Mouse (Mus musculus) forebrain, embryonic 13.5 days (tissue): ENCODE data around the gene Rmdn3. TPM values are rescaled to one million over a fixed set of nuclear protein-coding genes. Genes with fewer than 3 reads are reported as not detected.
A peak's percentile ranks its signal among the peaks of the same experiment; 100 is the strongest.

ENCODE experiments used
- ATAC-seq: fragments of 200-750 bp; cut with Nextera tagmentation; 2 replicates; pipeline ENCODE4 v1.8.0; 2017
- H3K27ac ChIP-seq: fragments of 300-500 bp; sonication (generic); 2 replicates; pipeline ENCODE4 v1.5.1; 2015; ENCODE audit warnings: inconsistent platforms, mild to moderate bottlenecking, moderate library complexity
- H3K27me3 ChIP-seq: fragments of 300-500 bp; sonication (generic); 2 replicates; pipeline ENCODE4 v1.6.1; 2015; ENCODE audit warnings: mild to moderate bottlenecking, inconsistent platforms
- H3K36me3 ChIP-seq: fragments of 300-500 bp; sonication (generic); 2 replicates; pipeline ENCODE4 v1.6.1; 2015; ENCODE audit warnings: mild to moderate bottlenecking, inconsistent platforms; ENCODE audit not compliant: poor library complexity, severe bottlenecking
- H3K4me1 ChIP-seq: fragments of 300-500 bp; sonication (generic); 2 replicates; pipeline ENCODE4 v1.6.1; 2015; ENCODE audit warnings: inconsistent platforms
- H3K4me2 ChIP-seq: fragments of 300-500 bp; sonication (generic); 2 replicates; pipeline ENCODE4 v1.6.1; 2015; ENCODE audit warnings: inconsistent platforms, mild to moderate bottlenecking, moderate library complexity
- H3K4me3 ChIP-seq: fragments of 300-500 bp; sonication (generic); 2 replicates; pipeline ENCODE4 v1.5.1; 2015; ENCODE audit warnings: mild to moderate bottlenecking, inconsistent platforms
- H3K9ac ChIP-seq: fragments of 300-500 bp; sonication (generic); 2 replicates; pipeline ENCODE4 v1.6.1; 2015; ENCODE audit warnings: mild to moderate bottlenecking, inconsistent platforms
- H3K9me3 ChIP-seq: fragments of 300-500 bp; sonication (generic); replicated peaks from 2 replicates; pipeline ENCODE4 v1.6.1; 2016; ENCODE audit warnings: inconsistent platforms
- WGBS: fragments of 180-500 bp; shearing (Covaris S2); methylation state at CpG from one replicate; pipeline ENCODE4 v1.1.7; 2015; 5-methylcytosine and 5-hydroxymethylcytosine counted together
- polyA plus RNA-seq: library from polyadenylated mRNA; unstranded; fragments of >200 nt; fragmentation: Nextera tagmentation; extraction: Ambion mirVana; gene quantifications from 2 replicates; pipeline ENCODE4 v1.2.1, GENCODE M21; 2015

Rmdn3 gene
- 44.7 and 49.6 TPM in 2 replicates for polyA plus RNA-seq

- H3K4me3 ChIP-seq = peak within 1 kb of the TSS; percentile 96
- ATAC-seq = peak; percentile 93
- H3K9ac ChIP-seq = peak within 1 kb of the TSS; percentile 94
- peaks cover 21% of the 10 kb centered on the region for H3K4me1 ChIP-seq
- under 1% methylated on average over 41 of the region's 57 CpGs for WGBS
- peak within 1 kb of the TSS; percentile 65; the same call in 1 of the 2 replicates for H3K27ac ChIP-seq
- peaks cover 23% of the 10 kb centered on the region for H3K36me3 ChIP-seq
- peak within 1 kb of the TSS; percentile 98 for H3K4me2 ChIP-seq
- H3K27me3 ChIP-seq = peaks cover 3% of the 10 kb centered on the region; the same call in 1 of the 2 replicates
- no peaks in the 10 kb centered on the region for H3K9me3 ChIP-seq
Observed at GRCm38 (mm10) chr2:119156681-119157572, at the start of gene Rmdn3. Gene Rmdn3, minus strand, starts transcription at chr2:119157034.

GRCm38 (mm10) chr2:119203871-119204460 is 47.1 kb upstream of the Rmdn3 start:
- Histone ChIP-seq H3K4me2 (no peak overlapping the region), H3K9ac (no peak overlapping the region), H3K9me3 (no peaks in the 10 kb centered on the region), H3K4me3 (no peak overlapping the region), H3K4me1 (peaks cover 26% of the 10 kb centered on the region), H3K27ac (no peak overlapping the region), H3K36me3 (no peaks in the 10 kb centered on the region), H3K27me3 (no peaks in the 10 kb centered on the region)
- no peak for ATAC-seq
- WGBS = 78% methylated on average over 4 of the region's 4 CpGs

GRCm38 (mm10) chr2:119202914-119203453 is 46.1 kb upstream of the Rmdn3 start:
- H3K4me1 ChIP-seq = peaks cover 27% of the 10 kb centered on the region
- WGBS = 62% methylated on average over 5 of the region's 5 CpGs
- no peak overlapping the region for H3K4me2 ChIP-seq
- no peaks in the 10 kb centered on the region for H3K36me3 ChIP-seq
- no peak overlapping the region for H3K4me3 ChIP-seq
- no peak for ATAC-seq
- no peak overlapping the region for H3K27ac ChIP-seq
- H3K9ac ChIP-seq = no peak overlapping the region
- H3K9me3 ChIP-seq = no peaks in the 10 kb centered on the region
- H3K27me3 ChIP-seq = no peaks in the 10 kb centered on the region

- no peak overlapping the region for H3K4me3 ChIP-seq
- H3K4me1 ChIP-seq = peaks cover 17% of the 10 kb centered on the region
- H3K27ac ChIP-seq = no peak overlapping the region
- H3K36me3 ChIP-seq = no peaks in the 10 kb centered on the region
- H3K27me3 ChIP-seq = no peaks in the 10 kb centered on the region
- no peak overlapping the region for H3K9ac ChIP-seq
- ATAC-seq = no peak
- WGBS = 40% methylated on average over 3 of the region's 3 CpGs
- no peaks in the 10 kb centered on the region for H3K9me3 ChIP-seq
- H3K4me2 ChIP-seq = no peak overlapping the region
Observed at GRCm38 (mm10) chr2:119198934-119199333, 42.1 kb upstream of the Rmdn3 start.

- Histone ChIP-seq H3K27me3 (no peaks in the 10 kb centered on the region), H3K36me3 (no peaks in the 10 kb centered on the region), H3K4me1 (peaks cover 9% of the 10 kb centered on the region), H3K9ac (no peak overlapping the region), H3K4me2 (no peak overlapping the region), H3K9me3 (no peaks in the 10 kb centered on the region), H3K4me3 (no peak overlapping the region), H3K27ac (no peak overlapping the region)
- 22% methylated on average over 1 of the region's 1 CpGs for WGBS
- no peak for ATAC-seq
Observed at GRCm38 (mm10) chr2:119198049-119198448, 41.2 kb upstream of the Rmdn3 start.

GRCm38 (mm10) chr2:119197493-119197892 is 40.7 kb upstream of the Rmdn3 start:
- no peak overlapping the region for H3K4me2 ChIP-seq
- no peaks in the 10 kb centered on the region for H3K27me3 ChIP-seq
- no peaks in the 10 kb centered on the region for H3K36me3 ChIP-seq
- no peaks in the 10 kb centered on the region for H3K9me3 ChIP-seq
- no peak overlapping the region for H3K9ac ChIP-seq
- no peak for ATAC-seq
- no peak overlapping the region for H3K4me3 ChIP-seq
- 96% methylated on average over 1 of the region's 1 CpGs for WGBS
- no peak overlapping the region for H3K27ac ChIP-seq
- H3K4me1 ChIP-seq = peaks cover 6% of the 10 kb centered on the region; the same call in 1 of the 2 replicates

GRCm38 (mm10) chr2:119196316-119197108 is 39.7 kb upstream of the Rmdn3 start:
- Histone ChIP-seq H3K36me3 (no peaks in the 10 kb centered on the region), H3K27me3 (no peaks in the 10 kb centered on the region), H3K4me1 (peaks cover 6% of the 10 kb centered on the region; the same call in 1 of the 2 replicates), H3K4me2 (no peak overlapping the region), H3K4me3 (no peak overlapping the region), H3K9me3 (no peaks in the 10 kb centered on the region), H3K9ac (no peak overlapping the region), H3K27ac (no peak overlapping the region)
- WGBS = 20% methylated on average over 4 of the region's 4 CpGs
- ATAC-seq = no peak

GRCm38 (mm10) chr2:119194140-119194539 is 37.3 kb upstream of the Rmdn3 start:
- no peak overlapping the region for H3K4me3 ChIP-seq
- no peaks in the 10 kb centered on the region for H3K9me3 ChIP-seq
- no peaks in the 10 kb centered on the region for H3K36me3 ChIP-seq
- H3K4me2 ChIP-seq = no peak overlapping the region
- no peak for ATAC-seq
- no peaks in the 10 kb centered on the region for H3K27me3 ChIP-seq
- 93% methylated on average over 5 of the region's 5 CpGs for WGBS
- peaks cover 4% of the 10 kb centered on the region; the same call in 1 of the 2 replicates for H3K4me1 ChIP-seq
- no peak overlapping the region for H3K9ac ChIP-seq
- H3K27ac ChIP-seq = no peak overlapping the region

GRCm38 (mm10) chr2:119190969-119191368 is 34.1 kb upstream of the Rmdn3 start:
- H3K27me3 ChIP-seq = no peaks in the 10 kb centered on the region
- ATAC-seq = no peak
- H3K4me1 ChIP-seq = 0 out of 2 replicates have a peak, but pooled peaks cover 3% of the 10 kb centered on the region
- no peak overlapping the region for H3K4me3 ChIP-seq
- no peaks in the 10 kb centered on the region for H3K9me3 ChIP-seq
- no peak overlapping the region for H3K9ac ChIP-seq
- no peak overlapping the region for H3K4me2 ChIP-seq
- WGBS = 87% methylated on average over 5 of the region's 5 CpGs
- peaks cover 4% of the 10 kb centered on the region; the same call in 1 of the 2 replicates for H3K36me3 ChIP-seq
- H3K27ac ChIP-seq = no peak overlapping the region

- peak; percentile 91 for ATAC-seq
- Histone ChIP-seq H3K4me2 (peak overlapping the region; percentile 60), H3K9me3 (no peaks in the 10 kb centered on the region), H3K9ac (no peak overlapping the region), H3K27ac (no peak overlapping the region), H3K4me1 (0 out of 2 replicates have a peak, but pooled peaks cover 3% of the 10 kb centered on the region), H3K4me3 (peak overlapping the region; percentile 30), H3K36me3 (peaks cover 19% of the 10 kb centered on the region), H3K27me3 (no peaks in the 10 kb centered on the region)
- 5% methylated on average over 15 of the region's 15 CpGs for WGBS
Observed at GRCm38 (mm10) chr2:119189029-119189710, 32.3 kb upstream of the Rmdn3 start.

- H3K4me3 ChIP-seq = no peak overlapping the region
- H3K36me3 ChIP-seq = peaks cover 70% of the 10 kb centered on the region
- WGBS = 78% methylated on average over 7 of the region's 7 CpGs
- H3K9me3 ChIP-seq = no peaks in the 10 kb centered on the region
- H3K9ac ChIP-seq = no peak overlapping the region
- H3K4me1 ChIP-seq = no peaks in the 10 kb centered on the region
- no peak overlapping the region for H3K27ac ChIP-seq
- H3K4me2 ChIP-seq = no peak overlapping the region
- H3K27me3 ChIP-seq = no peaks in the 10 kb centered on the region
- no peak for ATAC-seq
Observed at GRCm38 (mm10) chr2:119182914-119183313, 26.1 kb upstream of the Rmdn3 start.
